Mouse (Mus musculus) heart, embryonic 13.5 days (tissue): ENCODE results near the gene Uty. TPM values are rescaled to one million over a fixed set of nuclear protein-coding genes. Genes with fewer than 3 reads are reported as not detected.

Source experiments
- polyA plus RNA-seq: library from polyadenylated mRNA; unstranded; fragments of >200 nt; fragmentation: Nextera tagmentation; extraction: Ambion mirVana; gene quantifications from 2 replicates; pipeline ENCODE4 v1.2.1, GENCODE M21; 2015

Gene Uty
- polyA plus RNA-seq, 1 experiment from 2014 or later = 8.6 TPM

Other genes with a start within 250 kb of the Uty start
- gene Eif2s3y, start 235.2 kb downstream of the Uty start, polyA plus RNA-seq = 30.7 and 41.0 TPM in 2 replicates
- 16.3 and 23.2 TPM in 2 replicates for gene Ddx3y, start 40.9 kb upstream of the Uty start, polyA plus RNA-seq
- not detected in 2 replicates for gene Usp9y, start 214.0 kb upstream of the Uty start, polyA plus RNA-seq